Mouse (Mus musculus): Measurements from ENCODE around the gene Ocel1. TPM values are rescaled to one million over a fixed set of nuclear protein-coding genes. Genes with fewer than 3 reads are reported as not detected.

Gene Ocel1
- polyA plus RNA-seq, 1 experiment from 2014 or later: 3.0 TPM

DNA sequence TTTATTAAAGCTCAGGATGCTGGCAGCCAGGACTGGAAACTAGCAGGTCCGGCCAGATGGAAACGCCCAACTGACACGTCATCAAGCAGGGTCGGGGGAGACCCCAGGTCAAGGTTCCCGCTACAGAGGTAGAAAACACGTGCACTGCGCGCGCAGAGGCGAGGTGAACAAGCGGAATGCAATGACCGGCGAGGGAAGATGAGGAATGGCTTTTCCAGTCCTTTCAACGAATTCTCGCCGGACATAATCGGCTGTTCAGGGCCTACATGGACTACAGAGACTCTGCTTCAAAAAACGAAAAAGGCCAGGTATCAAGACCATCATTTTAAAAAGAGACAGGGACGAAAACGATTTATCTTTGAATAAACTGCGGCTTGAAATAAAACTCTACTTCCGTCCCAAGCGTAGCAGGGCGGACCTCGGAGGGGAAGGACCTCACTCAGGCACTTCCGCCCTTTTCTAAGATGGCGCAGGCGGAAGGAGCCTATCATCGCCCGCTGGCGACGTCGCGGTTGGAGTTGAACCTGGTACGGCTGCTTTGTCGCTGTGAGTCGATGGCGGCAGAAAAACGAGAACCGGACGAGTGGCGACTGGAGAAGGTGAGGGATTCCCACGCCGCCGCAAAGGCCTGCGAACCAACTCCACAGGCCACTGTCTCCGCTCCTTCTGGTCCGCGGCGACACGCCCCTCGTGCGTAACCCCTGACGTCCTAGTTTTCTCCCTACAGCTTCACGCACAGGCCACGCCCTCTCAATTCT lies 4.1 kb upstream of the Ocel1 start, which contains the start of gene Use1:
Gene Use1, plus strand, starts transcription at position 78 of the 758 bp plus-strand sequence.
- Histone ChIP-seq H3K4me3 (ENCODE audit: low read depth, low read length) (peak within 1 kb of the TSS; percentile 59), H3K27ac (ENCODE audit: low read depth, low read length) (peak within 1 kb of the TSS; percentile 85), H3K9me3 (replicated peaks; ENCODE audit: control insufficient read depth, low read length) (no peaks in the 10 kb centered on the region), H3K27me3 (replicated peaks; ENCODE audit: control insufficient read depth, insufficient read depth, low read length) (no peaks in the 10 kb centered on the region), H3K4me1 (ENCODE audit: control insufficient read depth, insufficient read depth, low read length) (peaks cover 10% of the 10 kb centered on the region), H3K4me2 (ENCODE audit: low read length) (peak within 1 kb of the TSS; percentile 82), H3K9ac (ENCODE audit: low read length) (peak within 1 kb of the TSS; percentile 66), H3K36me3 (ENCODE audit: control insufficient read depth, insufficient read depth, low read length) (peaks cover 15% of the 10 kb centered on the region; the same call in 1 of the 2 replicates)
- DNase-seq (ENCODE audit: low spot score) (peak; percentile 96), ATAC-seq (peak; percentile 78)
- WGBS: under 1% methylated on average over 56 of the region's 56 CpGs

DNA sequence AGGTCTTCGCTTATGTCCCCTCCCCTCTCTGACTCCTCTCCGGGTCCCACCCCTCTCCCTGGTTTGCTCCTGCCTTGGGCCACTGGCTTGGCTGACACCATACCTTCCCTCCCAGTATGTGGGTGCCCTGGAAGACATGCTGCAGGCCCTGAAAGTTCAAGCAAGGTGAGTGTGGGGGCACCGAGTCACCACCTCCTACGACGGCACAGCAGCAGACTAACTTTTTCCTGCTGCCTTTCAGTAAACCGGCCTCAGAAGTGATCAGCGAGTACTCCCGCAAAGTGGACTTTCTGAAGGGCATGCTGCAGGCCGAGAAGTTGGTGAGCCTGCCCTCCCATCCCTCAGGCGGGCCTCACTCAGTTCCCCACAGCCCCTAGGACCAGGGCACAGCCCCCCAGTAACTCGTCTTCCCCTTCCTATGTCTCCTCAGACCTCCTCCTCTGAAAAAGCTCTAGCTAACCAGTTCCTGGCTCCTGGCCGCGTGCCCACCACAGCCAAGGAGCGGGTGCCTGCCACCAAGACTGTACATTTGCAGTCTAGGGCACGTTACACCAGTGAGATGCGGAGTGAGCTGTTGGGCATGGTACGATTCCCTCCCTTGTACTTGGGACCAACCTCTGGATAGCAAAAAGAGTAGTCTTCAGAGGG lies 3.4 kb upstream of the Ocel1 start:
- peak overlapping the region; percentile 66 for H3K9ac ChIP-seq (ENCODE audit: low read length)
- 0 out of 2 replicates have a peak overlapping the region, but pooled peaks have one; percentile 85 for H3K27ac ChIP-seq (ENCODE audit: low read depth, low read length)
- no peaks in the 10 kb centered on the region for H3K9me3 ChIP-seq (replicated peaks; ENCODE audit: control insufficient read depth, low read length)
- no peaks in the 10 kb centered on the region for H3K27me3 ChIP-seq (replicated peaks; ENCODE audit: control insufficient read depth, insufficient read depth, low read length)
- H3K36me3 ChIP-seq (ENCODE audit: control insufficient read depth, insufficient read depth, low read length): peaks cover 15% of the 10 kb centered on the region; the same call in 1 of the 2 replicates
- H3K4me2 ChIP-seq (ENCODE audit: low read length): peak overlapping the region; percentile 82
- 54% methylated on average over 17 of the region's 17 CpGs for WGBS
- peak overlapping the region; percentile 59 for H3K4me3 ChIP-seq (ENCODE audit: low read depth, low read length)
- DNase-seq (ENCODE audit: low spot score) (no peak), ATAC-seq (no peak)
- H3K4me1 ChIP-seq (ENCODE audit: control insufficient read depth, insufficient read depth, low read length): peaks cover 10% of the 10 kb centered on the region

DNA sequence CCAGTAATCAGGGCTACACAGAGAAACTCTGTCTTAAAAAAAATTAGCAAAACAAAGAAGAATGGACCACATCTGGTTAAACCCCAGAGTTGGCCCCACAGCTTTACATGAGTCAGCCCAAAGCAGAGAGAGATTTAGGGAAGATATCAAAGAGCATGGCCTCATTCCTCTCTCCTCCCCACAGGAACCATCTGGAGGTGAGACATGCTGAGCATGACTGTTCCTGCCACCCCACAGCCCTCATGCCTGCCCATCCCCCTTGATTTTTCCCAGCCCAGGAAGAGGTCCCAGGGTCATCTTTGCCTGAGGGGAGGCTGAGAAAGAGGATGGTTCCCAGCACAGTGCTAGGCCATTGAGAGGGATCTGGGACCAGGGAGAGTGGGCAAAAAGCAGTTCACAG lies 2.7 kb upstream of the Ocel1 start:
- Histone ChIP-seq H3K36me3 (ENCODE audit: control insufficient read depth, insufficient read depth, low read length) (peaks cover 15% of the 10 kb centered on the region; the same call in 1 of the 2 replicates), H3K27me3 (replicated peaks; ENCODE audit: control insufficient read depth, insufficient read depth, low read length) (no peaks in the 10 kb centered on the region), H3K9ac (ENCODE audit: low read length) (no peak overlapping the region), H3K4me3 (ENCODE audit: low read depth, low read length) (no peak overlapping the region), H3K27ac (ENCODE audit: low read depth, low read length) (no peak overlapping the region), H3K4me1 (ENCODE audit: control insufficient read depth, insufficient read depth, low read length) (peaks cover 10% of the 10 kb centered on the region), H3K4me2 (ENCODE audit: low read length) (no peak overlapping the region), H3K9me3 (replicated peaks; ENCODE audit: control insufficient read depth, low read length) (no peaks in the 10 kb centered on the region)
- DNase-seq (ENCODE audit: low spot score) (no peak), ATAC-seq (no peak)

DNA sequence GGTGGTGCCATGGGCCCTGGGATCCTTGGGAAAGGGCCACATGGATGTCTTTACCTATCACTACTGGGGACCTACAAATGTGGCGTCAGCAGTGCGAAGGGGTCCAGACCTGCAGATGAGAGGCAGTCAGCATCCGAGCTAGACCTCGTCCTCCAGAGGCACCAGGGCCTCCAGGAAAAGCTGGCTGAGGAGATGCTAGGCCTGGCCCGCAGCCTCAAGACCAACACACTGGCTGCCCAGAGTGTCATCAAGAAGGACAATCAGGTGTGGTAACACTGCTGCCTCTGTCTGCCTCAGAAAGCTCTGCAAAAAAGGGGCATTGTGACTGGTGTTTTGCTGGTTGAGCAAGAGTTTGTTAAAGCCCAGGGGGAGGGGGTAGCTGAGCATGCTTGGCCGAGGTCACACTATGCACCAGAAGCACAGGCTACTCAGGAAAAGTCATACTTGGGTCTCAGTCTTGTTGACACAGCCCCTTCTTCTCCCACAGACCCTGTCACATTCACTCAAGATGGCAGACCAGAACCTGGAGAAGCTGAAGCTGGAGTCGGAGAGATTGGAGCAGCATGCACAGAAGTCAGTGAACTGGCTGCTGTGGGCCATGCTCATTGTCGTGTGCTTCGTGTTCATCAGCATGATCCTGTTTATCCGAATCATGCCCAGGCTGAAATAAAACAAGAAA lies 1.9 kb upstream of the Ocel1 start:
- Histone ChIP-seq H3K9me3 (replicated peaks; ENCODE audit: control insufficient read depth, low read length) (no peaks in the 10 kb centered on the region), H3K27ac (ENCODE audit: low read depth, low read length) (no peak overlapping the region), H3K36me3 (ENCODE audit: control insufficient read depth, insufficient read depth, low read length) (peaks cover 15% of the 10 kb centered on the region; the same call in 1 of the 2 replicates), H3K4me1 (ENCODE audit: control insufficient read depth, insufficient read depth, low read length) (peaks cover 10% of the 10 kb centered on the region), H3K9ac (ENCODE audit: low read length) (no peak overlapping the region), H3K4me2 (ENCODE audit: low read length) (no peak overlapping the region), H3K27me3 (replicated peaks; ENCODE audit: control insufficient read depth, insufficient read depth, low read length) (no peaks in the 10 kb centered on the region), H3K4me3 (ENCODE audit: low read depth, low read length) (no peak overlapping the region)
- ATAC-seq: no peak
- 94% methylated on average over 10 of the region's 10 CpGs for WGBS
- no peak for DNase-seq (ENCODE audit: low spot score)

DNA sequence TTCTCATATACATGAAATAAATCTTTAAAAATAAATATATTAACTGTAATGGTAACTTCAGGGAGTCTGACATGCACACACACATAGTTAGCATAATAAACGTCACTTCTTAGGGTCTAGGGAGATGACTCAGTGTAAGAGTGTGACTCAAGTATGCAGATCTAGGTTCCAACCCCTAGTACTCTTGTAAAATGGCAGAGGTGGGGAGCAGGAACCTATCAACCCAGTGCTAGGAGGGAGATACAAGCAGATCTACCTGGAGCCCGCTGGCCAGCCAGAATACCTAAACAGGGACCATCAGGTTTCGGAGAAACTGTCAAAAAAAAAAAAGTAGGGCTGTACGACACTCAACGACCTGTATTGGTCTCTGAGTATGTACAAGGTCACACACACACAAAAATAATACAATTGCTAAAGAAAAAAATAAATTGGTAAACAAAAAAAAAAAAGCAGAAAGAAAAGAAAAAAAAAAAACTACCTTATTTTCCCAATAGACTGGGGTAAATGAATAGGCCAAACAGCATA lies 325 bp upstream of the Ocel1 start:
- H3K36me3 ChIP-seq (ENCODE audit: control insufficient read depth, insufficient read depth, low read length): peaks cover 18% of the 10 kb centered on the region; the same call in 1 of the 2 replicates
- peak overlapping the region; percentile 60 for H3K9ac ChIP-seq (ENCODE audit: low read length)
- H3K4me1 ChIP-seq (ENCODE audit: control insufficient read depth, insufficient read depth, low read length): peaks cover 12% of the 10 kb centered on the region
- WGBS: 18% methylated on average over 5 of the region's 5 CpGs
- no peak for ATAC-seq
- peak overlapping the region; percentile 60 for H3K4me3 ChIP-seq (ENCODE audit: low read depth, low read length)
- no peaks in the 10 kb centered on the region for H3K9me3 ChIP-seq (replicated peaks; ENCODE audit: control insufficient read depth, low read length)
- H3K4me2 ChIP-seq (ENCODE audit: low read length): peak overlapping the region; percentile 49
- H3K27ac ChIP-seq (ENCODE audit: low read depth, low read length): no peak overlapping the region; the same call in 1 of the 2 replicates
- no peak for DNase-seq (ENCODE audit: low spot score)
- no peaks in the 10 kb centered on the region for H3K27me3 ChIP-seq (replicated peaks; ENCODE audit: control insufficient read depth, insufficient read depth, low read length)

DNA sequence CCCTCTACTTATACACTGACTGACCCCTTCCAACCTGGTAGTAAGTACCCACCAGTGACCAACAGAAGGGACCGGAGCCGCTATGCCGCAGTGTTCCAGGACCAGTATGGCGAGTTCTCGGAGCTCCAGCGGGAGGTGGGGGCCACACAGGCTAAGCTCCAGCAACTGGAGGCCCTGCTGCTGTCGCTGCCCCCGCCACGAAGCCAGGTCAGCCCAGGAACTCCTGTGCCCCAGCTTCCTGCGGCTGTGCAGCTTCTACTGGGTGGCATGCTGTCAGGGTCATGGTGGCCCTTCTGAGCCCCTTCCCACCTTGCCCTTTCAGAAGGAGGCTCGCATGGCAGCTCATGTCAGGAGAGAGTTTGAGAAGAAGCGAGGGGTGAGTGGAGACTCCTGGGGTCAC lies 1.3 kb downstream of the Ocel1 start:
- DNase-seq (ENCODE audit: low spot score) (no peak), ATAC-seq (no peak)
- H3K4me1 ChIP-seq (ENCODE audit: control insufficient read depth, insufficient read depth, low read length): peaks cover 24% of the 10 kb centered on the region
- H3K9ac ChIP-seq (ENCODE audit: low read length): no peak overlapping the region
- H3K27me3 ChIP-seq (replicated peaks; ENCODE audit: control insufficient read depth, insufficient read depth, low read length): no peaks in the 10 kb centered on the region
- no peak overlapping the region for H3K4me3 ChIP-seq (ENCODE audit: low read depth, low read length)
- H3K9me3 ChIP-seq (replicated peaks; ENCODE audit: control insufficient read depth, low read length): no peaks in the 10 kb centered on the region
- WGBS: 85% methylated on average over 12 of the region's 12 CpGs
- H3K27ac ChIP-seq (ENCODE audit: low read depth, low read length): no peak overlapping the region
- no peak overlapping the region for H3K4me2 ChIP-seq (ENCODE audit: low read length)
- peaks cover 18% of the 10 kb centered on the region; the same call in 1 of the 2 replicates for H3K36me3 ChIP-seq (ENCODE audit: control insufficient read depth, insufficient read depth, low read length)

DNA sequence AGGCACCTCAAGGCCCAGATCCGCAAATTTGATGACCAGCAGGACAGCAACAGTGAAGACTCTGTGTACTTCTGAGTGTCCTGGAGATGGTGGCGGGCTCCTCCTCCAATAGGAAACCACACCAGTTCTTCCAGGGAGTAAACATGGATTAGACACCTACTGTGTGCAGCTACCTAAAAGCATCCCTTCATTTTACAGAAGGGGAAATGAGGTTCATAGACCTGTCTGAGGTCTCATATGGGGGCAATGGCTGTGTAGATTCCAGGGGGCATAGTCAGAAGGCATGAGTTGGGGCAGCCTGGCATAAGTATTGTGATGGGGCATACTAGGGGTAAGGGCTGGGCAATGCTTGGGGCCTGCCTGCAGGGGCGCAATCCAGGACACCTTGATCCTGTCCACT lies 1.9 kb downstream of the Ocel1 start:
- no peak for ATAC-seq
- Histone ChIP-seq H3K36me3 (ENCODE audit: control insufficient read depth, insufficient read depth, low read length) (peaks cover 23% of the 10 kb centered on the region; the same call in 1 of the 2 replicates), H3K4me2 (ENCODE audit: low read length) (no peak overlapping the region), H3K4me1 (ENCODE audit: control insufficient read depth, insufficient read depth, low read length) (peaks cover 19% of the 10 kb centered on the region), H3K4me3 (ENCODE audit: low read depth, low read length) (no peak overlapping the region), H3K9me3 (replicated peaks; ENCODE audit: control insufficient read depth, low read length) (no peaks in the 10 kb centered on the region), H3K27me3 (replicated peaks; ENCODE audit: control insufficient read depth, insufficient read depth, low read length) (no peaks in the 10 kb centered on the region), H3K9ac (ENCODE audit: low read length) (no peak overlapping the region), H3K27ac (ENCODE audit: low read depth, low read length) (no peak overlapping the region)
- DNase-seq (ENCODE audit: low spot score): no peak
- WGBS: 94% methylated on average over 3 of the region's 3 CpGs

DNA sequence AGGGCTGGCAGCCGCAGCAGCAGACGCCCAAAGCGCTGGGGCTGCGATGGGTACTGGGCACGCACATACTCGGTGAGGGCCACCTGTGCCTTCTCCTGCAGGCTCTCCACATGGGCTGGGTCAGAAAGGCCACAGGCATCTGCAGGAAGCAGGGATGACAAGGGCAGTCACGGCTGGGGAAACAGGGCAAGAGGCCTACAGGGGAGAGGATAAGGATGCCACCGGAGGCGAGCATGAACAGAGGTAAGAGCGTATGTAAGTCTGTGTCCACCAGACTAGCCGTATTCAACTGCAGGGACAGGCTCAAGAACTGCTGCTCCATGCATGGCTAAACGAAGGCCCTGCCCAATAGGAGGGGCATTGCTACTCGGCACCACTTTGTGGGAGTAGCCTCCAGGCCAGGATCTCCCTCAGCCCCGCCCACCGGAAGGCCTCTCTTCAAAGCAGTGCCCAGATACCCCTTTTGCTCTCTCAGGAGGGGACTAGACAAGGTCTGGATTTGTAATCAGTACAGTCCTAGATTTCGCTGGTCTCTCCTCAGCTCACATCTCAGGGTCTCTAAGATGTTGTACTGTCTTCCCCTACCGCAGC lies 3.6 kb downstream of the Ocel1 start:
- Histone ChIP-seq H3K27ac (ENCODE audit: low read depth, low read length) (no peak overlapping the region), H3K9ac (ENCODE audit: low read length) (no peak overlapping the region), H3K4me3 (ENCODE audit: low read depth, low read length) (no peak overlapping the region), H3K4me1 (ENCODE audit: control insufficient read depth, insufficient read depth, low read length) (peaks cover 26% of the 10 kb centered on the region), H3K9me3 (replicated peaks; ENCODE audit: control insufficient read depth, low read length) (no peaks in the 10 kb centered on the region), H3K36me3 (ENCODE audit: control insufficient read depth, insufficient read depth, low read length) (peaks cover 11% of the 10 kb centered on the region; the same call in 1 of the 2 replicates), H3K27me3 (replicated peaks; ENCODE audit: control insufficient read depth, insufficient read depth, low read length) (0 out of 2 replicates have a peak, but pooled peaks cover 3% of the 10 kb centered on the region), H3K4me2 (ENCODE audit: low read length) (no peak overlapping the region)
- WGBS: 80% methylated on average over 17 of the region's 17 CpGs
- no peak for ATAC-seq
- DNase-seq (ENCODE audit: low spot score): no peak
